Mouse (Mus musculus) myocyte (in vitro differentiated cells): ENCODE measurements around the gene Plcb2.

Experiments
- MAX ChIP-seq: IDR thresholded peaks from one replicate; pipeline ENCODE4 v1.6.1; 2011; ENCODE audit warnings: low read depth, mild to moderate bottlenecking, control low read depth
- MYOG ChIP-seq, 3 experiments: IDR thresholded peaks; one replicate each; pipeline ENCODE4 v1.6.1; 2011; ENCODE audit warnings: control low read depth in 2 of 3, low read depth in 2 of 3, mild to moderate bottlenecking in 2 of 3; ENCODE audit not compliant: insufficient read length in 2 of 3, control insufficient read depth in 1 of 3, insufficient read depth in 1 of 3

DNA sequence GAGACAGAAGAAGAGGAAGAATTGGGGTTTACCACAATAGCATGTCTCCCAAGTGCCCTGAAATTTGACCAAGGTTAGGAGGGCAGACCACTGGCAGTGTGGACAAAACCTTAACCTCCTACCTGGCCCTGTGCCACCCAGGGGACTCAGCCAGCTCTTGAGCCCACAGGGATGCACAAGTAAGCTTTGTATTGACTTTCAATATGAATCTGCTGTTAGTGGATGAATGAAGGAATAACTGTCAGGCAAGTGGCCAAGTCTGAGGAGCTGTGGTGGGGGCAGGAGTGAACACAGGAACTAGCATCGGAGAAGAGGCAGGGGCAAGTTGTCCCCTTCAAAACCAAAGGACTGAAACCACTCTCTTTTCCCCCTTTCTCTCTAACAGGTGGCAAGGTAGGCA lies 47.2 kb upstream of the Plcb2 start:
- no peak for TF ChIP-seq MAX
- no peak for TF ChIP-seq MYOG (IDR thresholded peaks at IDR 0.05; ENCODE audit: control insufficient read depth in 1 of 3, insufficient read depth in 1 of 3, insufficient read length in 2 of 3, low read depth in 2 of 3)
